Mouse (Mus musculus) brain, embryonic 14.5 days (tissue): Measurements from ENCODE around the gene Hemgn. TPM values are rescaled to one million over a fixed set of nuclear protein-coding genes. Genes with fewer than 3 reads are reported as not detected.

Experiments used
- DNase-seq: peaks from one replicate; pipeline ENCODE4 v3.0.0-alpha.2; 2011; ENCODE audit warnings: low read depth
- CTCF ChIP-seq: fragments of 200-500 bp; IDR thresholded peaks from 2 replicates; pipeline ENCODE4 v1.5.1; 2012; ENCODE audit warnings: inconsistent platforms, mild to moderate bottlenecking, moderate library complexity, borderline replicate concordance; ENCODE audit not compliant: insufficient read depth, insufficient read length; ENCODE audit errors: extremely low read depth
- POLR2A ChIP-seq: fragments of 200-500 bp; IDR thresholded peaks from 2 replicates; pipeline ENCODE4 v1.6.1; 2012; ENCODE audit warnings: mild to moderate bottlenecking, inconsistent platforms, borderline replicate concordance; ENCODE audit not compliant: poor library complexity, insufficient read depth, insufficient read length, severe bottlenecking; ENCODE audit errors: extremely low read depth
- polyA plus RNA-seq: library from polyadenylated mRNA; depleted of rRNA; stranded (reverse); fragments of >200 nt; gene quantifications from 2 replicates; pipeline ENCODE4 v1.2.3, GENCODE M21; 2012

Hemgn gene
- polyA plus RNA-seq, 1 experiment: 0.30 TPM

DNA sequence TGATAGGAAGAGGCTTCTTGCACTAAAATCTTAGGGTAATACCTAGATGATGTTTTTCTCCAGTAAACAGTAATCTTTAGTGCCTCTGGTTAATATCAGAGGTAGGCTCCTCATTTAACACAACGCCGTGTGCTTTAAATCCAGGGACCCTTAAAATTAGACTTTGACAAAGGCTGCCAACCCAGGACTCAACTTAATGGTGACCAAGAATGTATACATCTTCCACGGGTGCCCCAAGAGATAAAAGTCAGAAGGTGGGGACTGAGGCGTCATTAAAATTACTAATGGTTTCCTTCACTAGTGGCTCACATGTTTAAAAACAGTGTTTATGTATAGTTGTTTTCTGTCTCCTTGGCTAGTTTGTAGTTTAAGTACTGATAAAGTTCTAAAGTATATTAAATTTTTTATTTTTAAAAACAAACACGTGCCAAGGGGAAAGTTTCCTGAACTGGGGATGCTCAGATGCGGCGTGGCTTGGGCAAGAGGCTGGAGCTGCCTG, 36.8 kb upstream of the Hemgn start:
- no peak for DNase-seq
- TF ChIP-seq POLR2A (no peak), CTCF (no peak)

DNA sequence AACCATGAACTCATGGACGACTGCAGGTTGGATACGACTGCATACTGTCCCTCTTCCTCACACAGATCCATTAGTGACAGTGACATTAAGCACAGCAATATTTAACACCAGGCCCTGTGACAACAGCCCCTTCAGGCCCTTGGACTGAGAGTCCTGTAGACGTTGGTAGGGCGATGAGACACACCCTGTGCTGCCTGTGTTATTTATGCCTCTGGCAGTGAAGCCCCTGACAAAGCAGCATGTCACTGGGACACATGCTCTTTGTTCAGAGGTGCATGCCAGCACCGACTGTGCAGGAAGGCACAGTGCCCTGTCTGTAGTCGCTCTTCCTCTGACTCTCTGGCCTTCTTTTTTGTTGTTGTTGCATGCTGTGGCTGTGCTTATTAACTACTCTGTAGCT, 35.6 kb upstream of the Hemgn start:
- TF ChIP-seq POLR2A: no peak
- TF ChIP-seq CTCF: no peak
- DNase-seq: no peak

DNA sequence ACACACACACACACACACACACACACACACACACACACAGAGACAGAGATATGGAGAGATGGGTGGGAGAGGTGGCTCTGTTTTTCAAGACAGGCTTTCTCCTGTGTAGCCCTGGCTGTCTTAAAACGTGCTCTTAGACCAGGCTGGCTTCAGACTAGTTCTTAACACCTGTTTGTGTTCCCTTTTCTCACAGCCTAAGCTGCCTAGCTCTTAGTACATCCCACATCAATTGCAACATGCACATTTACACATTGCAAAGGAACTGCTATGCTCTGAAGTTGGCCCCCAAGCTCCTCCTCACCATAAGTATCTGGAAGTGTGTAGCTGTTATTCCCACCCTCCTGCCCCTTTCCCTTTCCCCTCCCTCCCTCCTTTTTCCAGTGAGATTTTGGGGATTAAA, 34.2 kb upstream of the Hemgn start:
- DNase-seq: no peak
- no peak for TF ChIP-seq POLR2A

DNA sequence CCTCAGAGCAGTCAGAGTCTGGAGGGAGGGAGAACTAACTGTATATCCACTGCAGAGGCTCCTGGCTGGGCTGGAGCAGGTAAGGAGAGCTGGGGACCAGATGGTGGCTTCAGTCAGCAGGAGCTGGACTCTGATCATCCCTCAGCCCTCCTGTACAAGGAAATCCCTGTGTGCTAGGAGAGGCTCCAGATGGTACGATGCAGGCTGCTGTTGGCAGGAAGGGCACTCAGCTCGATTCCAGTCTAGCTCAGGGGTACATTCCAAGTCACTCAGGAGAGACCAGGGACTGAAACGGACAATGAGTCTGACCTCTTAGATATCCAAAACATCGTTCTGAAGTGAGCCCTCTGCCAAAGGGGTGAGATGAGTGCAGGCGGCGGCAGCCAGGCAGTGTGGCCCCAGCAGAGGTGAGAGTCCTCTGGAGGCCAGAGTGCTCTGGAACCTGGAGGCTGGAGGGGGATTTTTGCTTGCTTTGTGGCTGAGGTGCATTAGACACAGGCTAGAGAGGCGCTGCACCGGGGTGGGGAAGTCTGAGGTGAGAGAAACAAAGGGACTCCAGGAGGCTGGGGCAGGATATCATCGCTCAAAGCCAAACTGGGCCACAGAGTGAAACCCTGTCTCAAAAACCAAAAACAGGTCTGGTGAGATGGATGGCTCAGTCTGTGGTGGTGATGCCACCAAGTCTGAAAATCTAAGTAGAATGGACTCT, 32.1 kb upstream of the Hemgn start:
- no peak for DNase-seq
- TF ChIP-seq CTCF: no peak
- TF ChIP-seq POLR2A: no peak

DNA sequence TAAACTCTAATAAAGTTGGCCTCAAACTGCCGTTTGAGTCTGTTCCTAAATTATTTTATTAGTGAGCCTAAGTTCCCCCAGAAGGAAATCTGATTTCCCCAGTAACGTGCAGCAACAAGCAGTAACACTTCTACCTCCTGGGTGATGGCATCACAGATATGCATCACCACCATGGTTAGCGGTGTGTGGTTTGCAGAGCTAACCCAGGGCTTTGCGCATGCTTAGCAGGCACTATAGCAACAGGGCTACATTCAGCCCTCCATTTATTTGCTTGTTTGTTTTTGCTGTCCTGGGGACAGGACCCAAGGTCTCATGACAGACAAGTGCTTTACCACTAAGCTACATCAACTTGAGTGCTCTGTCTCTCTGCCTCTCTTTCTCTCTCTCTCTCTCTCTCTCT, 29.2 kb upstream of the Hemgn start:
- DNase-seq: no peak
- TF ChIP-seq POLR2A (no peak), CTCF (no peak)

DNA sequence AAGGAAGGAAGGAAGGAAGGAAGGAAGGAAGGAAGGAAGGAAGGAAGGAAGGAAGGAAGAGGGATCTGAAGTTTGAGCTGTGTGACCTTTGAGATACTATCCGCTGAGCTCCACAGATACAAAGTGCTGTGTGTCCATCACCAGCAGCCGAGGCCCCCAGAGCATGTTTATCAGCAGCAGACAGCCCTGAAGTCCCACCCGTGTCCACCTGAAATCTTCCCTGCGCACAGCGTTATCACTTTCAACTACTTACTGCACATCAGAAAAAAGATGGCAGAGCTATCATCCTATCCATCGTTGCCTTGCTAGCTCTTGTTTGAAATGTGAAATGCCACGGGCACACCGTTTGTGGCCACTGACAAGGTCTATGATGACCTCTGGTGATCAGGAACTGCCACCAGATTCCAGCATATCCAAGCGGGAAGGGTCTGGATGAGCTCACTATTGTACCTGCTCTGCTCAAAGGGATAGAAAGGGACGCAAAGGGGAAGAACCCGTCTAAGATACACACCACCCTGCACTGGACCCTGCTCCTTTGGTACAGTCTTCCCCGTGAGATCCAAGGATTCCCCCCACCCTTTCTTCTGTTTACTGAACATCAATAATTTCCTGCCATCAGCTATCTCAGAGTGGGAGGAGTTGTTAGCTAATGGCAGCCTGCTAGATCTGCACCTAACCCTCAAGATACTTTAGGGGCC, 19.2 kb upstream of the Hemgn start:
- no peak for TF ChIP-seq CTCF
- TF ChIP-seq POLR2A: no peak
- DNase-seq: no peak

DNA sequence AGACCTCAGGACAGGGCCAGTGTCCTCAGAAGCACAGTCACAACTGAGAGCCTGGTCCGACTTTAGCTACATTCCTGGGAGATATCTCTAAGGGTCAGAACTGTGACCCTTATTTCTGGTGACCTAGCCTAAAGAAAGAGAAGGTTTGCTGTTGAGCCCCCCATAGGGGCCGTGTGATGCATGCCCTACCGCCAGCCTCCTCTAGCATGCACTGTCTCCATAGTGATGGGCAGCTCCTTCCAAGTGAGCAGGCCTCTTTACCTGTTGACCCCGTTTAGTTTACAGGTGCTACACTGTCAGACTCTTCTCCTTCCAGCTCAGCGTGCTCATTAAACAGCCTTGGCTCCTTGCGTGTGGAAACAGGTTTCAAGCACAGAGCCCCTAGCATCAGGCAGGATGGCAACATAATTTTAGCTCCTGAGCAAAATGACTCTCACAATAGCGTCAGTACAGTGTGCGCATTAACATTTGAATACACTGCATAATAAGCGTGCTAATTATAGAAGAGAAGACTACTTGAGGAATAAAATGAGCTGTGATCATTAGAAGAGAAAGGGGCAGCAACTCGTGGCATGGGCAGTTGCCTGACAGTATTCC, 15.7 kb upstream of the Hemgn start:
- DNase-seq: peak; percentile 91
- TF ChIP-seq POLR2A (no peak), CTCF (no peak)

DNA sequence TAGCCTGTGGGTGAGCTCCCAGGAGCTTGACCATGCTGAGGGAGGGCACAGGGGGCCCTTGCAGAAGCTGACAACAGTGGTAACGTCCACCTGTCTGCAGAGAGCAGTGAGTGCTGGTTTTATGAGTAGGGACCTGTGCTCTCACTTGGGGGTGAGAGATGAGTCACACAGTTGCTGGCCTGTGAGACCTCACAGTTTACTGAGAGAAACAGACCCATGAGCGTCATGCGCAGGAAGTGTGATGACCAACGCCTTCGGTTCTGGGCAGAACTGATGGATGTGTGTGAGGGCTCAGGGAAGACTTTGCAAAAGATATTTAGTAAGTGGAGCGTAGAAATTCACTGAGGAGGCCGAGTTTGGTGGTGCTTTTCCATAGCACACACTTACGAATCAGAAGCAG, 9.3 kb upstream of the Hemgn start:
- DNase-seq: no peak
- TF ChIP-seq CTCF: no peak
- TF ChIP-seq POLR2A: no peak

DNA sequence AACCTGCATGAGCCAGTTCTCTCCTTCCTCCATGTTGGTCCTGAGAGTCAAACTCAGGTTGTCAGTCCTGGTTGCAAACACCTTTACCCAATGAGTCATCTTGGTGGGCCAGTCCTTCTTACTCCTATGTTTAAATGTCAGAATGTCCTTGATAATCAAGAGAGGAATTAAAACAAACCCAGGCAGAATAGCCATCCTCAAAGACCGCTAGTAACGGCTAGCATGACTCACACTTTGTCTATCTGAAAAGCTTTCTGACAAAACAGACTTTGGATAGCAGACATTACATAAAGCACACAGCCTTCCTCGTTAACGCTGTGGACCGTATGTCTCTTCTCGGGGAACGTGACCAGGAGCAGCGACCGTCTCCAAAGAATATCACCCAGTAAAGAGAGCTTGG, 5.5 kb upstream of the Hemgn start:
- TF ChIP-seq CTCF (no peak), POLR2A (no peak)
- no peak for DNase-seq

DNA sequence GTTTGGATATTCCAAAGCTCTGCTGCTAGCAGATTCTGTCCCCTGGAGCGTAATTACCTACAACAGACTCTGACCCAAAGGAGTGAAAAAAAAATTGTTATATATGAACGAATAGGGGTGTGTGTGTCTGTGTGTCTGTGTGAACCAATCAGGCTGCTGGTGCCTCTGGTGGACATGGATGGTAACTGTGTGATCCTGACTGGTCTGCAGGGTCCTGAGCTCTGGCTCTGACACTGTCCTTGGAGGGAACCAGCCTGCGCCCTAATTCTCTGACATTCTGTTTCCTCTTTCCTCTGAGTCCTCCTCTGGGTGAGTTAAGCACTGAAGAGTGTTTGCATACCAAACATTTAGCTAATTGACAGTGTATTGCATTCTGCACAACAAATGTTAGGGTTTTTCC, 4.2 kb upstream of the Hemgn start:
- no peak for TF ChIP-seq POLR2A
- peak; percentile 43; the same call in 1 of the 2 replicates for TF ChIP-seq CTCF
- no peak for DNase-seq

DNA sequence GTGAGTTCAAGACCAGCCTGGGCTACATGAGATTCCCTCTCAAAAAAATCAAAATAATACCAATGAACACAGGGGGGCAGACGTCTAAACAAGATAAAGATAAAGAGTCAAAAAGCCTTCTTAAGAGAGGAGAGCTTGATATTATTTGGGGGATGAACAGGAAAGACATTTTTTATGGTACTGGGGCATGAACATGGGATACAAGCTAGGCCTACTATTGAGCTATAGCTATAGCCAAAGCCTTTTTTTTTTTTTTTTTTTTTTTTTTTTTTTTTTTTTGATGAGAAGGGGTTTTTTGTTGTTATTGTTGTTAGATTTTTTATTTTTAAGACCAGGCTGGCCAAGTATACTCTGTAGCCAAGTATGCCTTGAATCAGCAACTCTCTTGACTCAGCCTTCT, 1.2 kb downstream of the Hemgn start:
- no peak for TF ChIP-seq POLR2A
- TF ChIP-seq CTCF: no peak
- DNase-seq: no peak

DNA sequence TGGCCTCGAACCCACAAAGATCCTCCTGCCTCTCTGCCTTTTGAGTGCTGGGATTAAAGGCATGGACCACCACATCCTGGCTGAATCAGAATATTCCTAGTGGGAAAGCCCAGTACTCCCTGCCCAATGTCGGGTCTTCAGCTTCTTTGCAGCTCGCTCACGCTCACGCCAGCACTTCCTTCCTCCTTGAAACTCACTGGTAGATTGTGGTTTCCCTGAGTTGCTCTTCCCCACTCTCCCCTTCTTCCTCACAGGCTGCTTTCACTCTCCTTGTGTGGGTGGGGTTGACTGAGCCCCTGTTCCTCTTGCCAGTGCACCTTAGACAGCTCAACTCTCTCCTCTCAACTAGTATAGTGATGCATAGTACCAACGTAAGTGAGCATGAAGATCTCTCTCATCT, 1.8 kb downstream of the Hemgn start:
- no peak for TF ChIP-seq CTCF
- no peak for TF ChIP-seq POLR2A

DNA sequence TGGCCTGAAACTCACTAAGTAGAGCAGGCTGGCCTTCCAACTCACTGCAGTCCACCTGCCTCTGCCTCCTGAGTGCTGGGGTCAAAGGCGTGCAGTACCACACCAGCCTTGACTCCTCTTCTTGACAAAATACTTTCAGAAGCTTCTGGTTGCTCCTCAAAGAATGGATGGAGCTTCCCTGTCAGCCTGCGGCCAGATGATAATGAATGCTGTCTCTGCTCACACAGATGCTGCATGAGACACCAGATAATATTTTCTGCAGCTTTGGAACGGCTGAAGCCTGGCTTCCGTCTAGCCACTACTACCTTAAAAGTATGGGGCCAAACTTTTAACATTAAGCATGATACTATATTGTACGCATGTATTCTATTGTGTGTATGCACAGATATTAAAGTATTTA, 2.6 kb downstream of the Hemgn start:
- TF ChIP-seq POLR2A (no peak), CTCF (no peak)

More for the DNA sequence above, 1.8 kb downstream of the Hemgn start:
- DNase-seq: no peak

More for the DNA sequence above, 2.6 kb downstream of the Hemgn start:
- no peak for DNase-seq
